ENCODE assay signal across 8 mouse cellular contexts in genomic region chr5:119265149-119265890, GRCm38 (mm10).
A peak's percentile ranks its signal among the peaks of the same experiment; 100 is the strongest.
DNase-seq lines count a peak whose midpoint lies in the region; ATAC-seq lines count a peak whose summit lies in the region.
"Had no signal": no experiment of that assay in that cellular context is flagged by ENCODE, and none has a peak within 500 bp of the region (broad histone marks: within the 10 kb centered on the region; RNA-seq: fewer than 3 reads in every experiment).

No protein-coding gene starts in this region.

- peaks cover 19% of the 10 kb centered on the region for H3K4me1 ChIP-seq in limb, embryonic 13.5 days

- no peak overlapping the region for H3K4me3 ChIP-seq in limb, embryonic 13.5 days
- H3K4me3 ChIP-seq: heart, adult 2 months had no signal

- 0 out of 2 replicates have a peak, but pooled peaks cover 3% of the 10 kb centered on the region for H3K9me3 ChIP-seq in limb, embryonic 13.5 days

- WGBS in limb, embryonic 13.5 days, result 57% methylated on average over 20 of the region's 20 CpGs

- peak overlapping the region; percentile 14; the same call in 1 of the 2 replicates for H3K4me2 ChIP-seq in limb, embryonic 13.5 days (replicated peaks)

- intact Hi-C loops in left cerebral cortex, postnatal 10 days (cut with DNase I), result no loop called here

- no peak overlapping the region for H3K9ac ChIP-seq in limb, embryonic 13.5 days

- no peaks in the 10 kb centered on the region for H3K36me3 ChIP-seq in limb, embryonic 13.5 days

- 0 out of 2 replicates have a peak, but pooled peaks have one; percentile 54 for ATAC-seq in limb, embryonic 13.5 days (ENCODE audit: low FRiP score, low read depth)

- peak; percentile 49 to 55 for DNase-seq in left cerebral cortex, postnatal 10 days (ENCODE audit: extremely low spot score in 1 of 2, low spot score in 2 of 2)
- no peak for DNase-seq in left cerebral cortex, adult 11 months (ENCODE audit: low spot score)
- peak; percentile 78 to 84 for DNase-seq in cerebellum, postnatal 14 days
- DNase-seq in heart, adult 9 months (ENCODE audit: low spot score in 2 of 2), result peak; percentile 32 to 42
- DNase-seq in adrenal gland, postnatal 14 days, result no peak
- DNase-seq in T-cell, adult 2 months (ENCODE audit: low spot score), result no peak

- H3K27ac ChIP-seq in limb, embryonic 13.5 days, result peak overlapping the region; percentile 48
- H3K27ac ChIP-seq: heart, adult 2 months had no signal

- H3K27me3 ChIP-seq in limb, embryonic 13.5 days, result peaks cover 84% of the 10 kb centered on the region

Comparison
In these comparisons a context has a peak if more than half of its experiments do, and no peak if none do; other contexts are left out.
1. DNase-seq: peak in left cerebral cortex, postnatal 10 days (2 of 2), cerebellum, postnatal 14 days (2 of 2) and heart, adult 9 months (2 of 2); none in left cerebral cortex, adult 11 months (single experiment), adrenal gland, postnatal 14 days (single experiment) and T-cell, adult 2 months (single experiment).